Mouse (Mus musculus): ENCODE data around the gene Igfn1. TPM values are rescaled to one million over a fixed set of nuclear protein-coding genes. Genes with fewer than 3 reads are reported as not detected.

The Igfn1 gene
- polyA plus RNA-seq, 1 experiment: not detected

DNA sequence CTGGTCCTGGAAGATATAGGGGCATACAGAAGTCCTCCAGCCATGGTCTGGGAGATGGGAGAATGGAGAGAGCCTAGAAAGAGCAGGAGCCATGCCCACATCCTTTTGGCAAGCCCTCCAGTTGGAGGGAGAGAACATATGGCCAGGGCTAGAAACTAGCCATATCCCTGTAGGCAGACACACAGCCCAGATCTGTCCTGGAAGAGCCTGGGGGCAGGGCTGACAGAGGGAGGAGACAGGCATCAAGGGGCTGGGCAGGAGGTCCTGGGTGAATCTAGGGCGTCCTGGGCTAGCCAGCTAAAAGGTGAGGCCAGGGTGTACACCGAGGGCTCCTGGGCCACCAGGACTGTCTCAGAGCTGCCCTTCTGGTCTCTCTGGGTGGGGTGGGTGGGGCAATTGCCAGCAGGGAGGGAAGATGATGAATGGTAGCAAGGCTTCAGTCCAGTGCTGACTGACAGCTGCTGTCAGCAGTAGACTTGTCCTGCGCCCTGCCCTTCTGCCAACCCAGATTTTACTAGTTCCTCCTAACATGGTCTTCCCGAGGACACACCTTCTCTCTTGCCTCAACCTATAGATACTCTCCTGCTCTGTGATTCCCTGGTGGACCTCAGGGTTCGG is 81.7 kb downstream of the Igfn1 start:
- Histone ChIP-seq H3K4me1 (ENCODE audit: control insufficient read depth) (peaks cover 26% of the 10 kb centered on the region), H3K36me3 (ENCODE audit: control insufficient read depth) (no peaks in the 10 kb centered on the region), H3K27me3 (ENCODE audit: control insufficient read depth) (peaks cover 98% of the 10 kb centered on the region), H3K9me3 (ENCODE audit: control insufficient read depth, low read length) (no peaks in the 10 kb centered on the region; the same call in 1 of the 2 replicates), H3K4me3 (replicated peaks) (no peak overlapping the region)
- no peak for TF ChIP-seq GATA1 (IDR thresholded peaks at IDR 0.05; ENCODE audit: low read length)
- no peak for TF ChIP-seq TAL1 (IDR thresholded peaks at IDR 0.05; ENCODE audit: low read length)

DNA sequence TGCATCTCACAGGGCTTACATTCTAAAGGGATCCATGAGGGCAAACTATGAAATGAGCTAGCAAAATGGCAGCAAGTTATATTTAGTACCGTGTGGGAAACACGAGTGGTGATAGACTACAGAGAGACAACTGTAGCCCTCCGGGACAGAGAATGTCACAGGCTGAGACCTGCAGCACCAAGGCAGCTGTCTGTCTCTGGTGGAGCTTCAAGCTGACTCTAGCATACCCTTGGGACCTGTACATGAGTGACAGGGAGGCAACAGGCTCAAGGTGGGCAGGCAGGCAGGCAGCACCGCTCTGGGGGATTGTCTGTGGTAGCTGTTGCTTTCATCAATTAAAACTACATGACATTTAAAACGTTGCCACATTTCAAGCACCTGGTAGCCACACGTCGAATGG is 82.9 kb downstream of the Igfn1 start:
- peaks cover 99% of the 10 kb centered on the region for H3K27me3 ChIP-seq (ENCODE audit: control insufficient read depth)
- H3K36me3 ChIP-seq (ENCODE audit: control insufficient read depth): no peaks in the 10 kb centered on the region
- H3K4me1 ChIP-seq (ENCODE audit: control insufficient read depth): peaks cover 30% of the 10 kb centered on the region
- TF ChIP-seq GATA1 (IDR thresholded peaks at IDR 0.05; ENCODE audit: low read length) (no peak), TAL1 (IDR thresholded peaks at IDR 0.05; ENCODE audit: low read length) (no peak)
- H3K9me3 ChIP-seq (ENCODE audit: control insufficient read depth, low read length): peaks cover 11% of the 10 kb centered on the region
- H3K4me3 ChIP-seq (replicated peaks): no peak overlapping the region

DNA sequence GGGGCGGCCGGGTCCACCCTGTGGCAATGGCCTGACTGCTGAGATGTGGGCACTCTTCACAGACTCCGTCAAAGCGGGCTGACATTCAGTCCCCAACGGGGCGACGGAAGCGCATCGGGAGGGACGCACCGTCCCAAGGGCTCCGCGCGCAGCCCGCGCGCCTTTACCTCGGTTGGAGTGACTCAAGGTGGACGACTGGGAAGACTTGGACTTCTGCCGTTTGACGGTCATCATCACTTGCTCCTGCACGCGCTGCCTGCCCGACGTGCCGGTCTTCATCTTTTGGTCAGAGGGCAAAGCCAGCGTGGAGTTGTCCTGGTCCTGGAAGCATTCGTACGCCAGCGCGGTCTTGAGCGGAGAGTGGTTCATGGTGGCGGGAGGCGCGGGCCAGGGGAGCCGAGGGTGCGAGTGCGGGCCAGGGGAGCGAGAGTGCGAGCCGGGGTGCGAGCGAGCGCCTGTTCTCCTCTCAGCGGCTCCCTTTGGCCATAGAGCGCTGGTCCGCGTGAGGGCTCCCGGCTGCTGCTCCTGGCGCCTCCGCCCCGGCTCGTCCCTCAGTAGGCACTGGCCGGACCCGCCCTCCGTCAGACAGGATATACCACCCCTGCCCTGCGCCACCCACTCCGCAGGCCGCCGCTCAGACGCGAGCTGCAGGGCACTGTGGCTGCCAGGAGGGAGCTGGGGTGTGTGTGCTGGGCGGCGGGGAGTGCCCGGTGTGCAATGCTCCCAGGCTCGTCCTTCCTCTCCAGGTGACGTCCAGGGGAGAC is 87.3 kb downstream of the Igfn1 start, which contains the start of gene Pkp1:
Gene Pkp1, minus strand, starts transcription at position 564 of the 764 bp plus-strand sequence.
- Histone ChIP-seq H3K36me3 (ENCODE audit: control insufficient read depth) (no peaks in the 10 kb centered on the region), H3K9me3 (ENCODE audit: control insufficient read depth, low read length) (peaks cover 11% of the 10 kb centered on the region), H3K27me3 (ENCODE audit: control insufficient read depth) (peaks cover 99% of the 10 kb centered on the region), H3K4me3 (replicated peaks) (no peak within 1 kb of the TSS), H3K4me1 (ENCODE audit: control insufficient read depth) (peaks cover 6% of the 10 kb centered on the region)
- TF ChIP-seq GATA1 (IDR thresholded peaks at IDR 0.05; ENCODE audit: low read length): no peak
- no peak for TF ChIP-seq TAL1 (IDR thresholded peaks at IDR 0.05; ENCODE audit: low read length)

DNA sequence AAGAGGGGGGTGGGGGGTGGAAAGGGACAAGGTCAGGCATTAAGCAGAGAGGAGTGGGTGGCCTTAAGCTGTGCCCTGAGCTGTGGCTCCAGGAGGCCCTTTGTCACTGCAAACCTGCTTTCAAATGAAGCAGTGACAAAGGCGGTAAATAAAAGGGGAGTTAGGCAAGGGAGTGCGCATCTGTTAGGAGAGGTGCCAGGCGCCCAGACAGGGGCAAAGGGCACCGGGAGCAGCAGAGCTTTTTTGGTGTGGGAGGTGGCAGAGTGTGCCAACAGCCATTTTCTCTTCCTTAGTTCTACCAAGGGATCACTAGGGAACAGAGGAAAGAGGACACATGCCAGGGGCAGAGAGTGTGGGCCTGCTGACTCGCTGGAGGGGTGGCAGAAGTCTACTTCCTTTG is 88.9 kb downstream of the Igfn1 start:
- Histone ChIP-seq H3K9me3 (ENCODE audit: control insufficient read depth, low read length) (peaks cover 11% of the 10 kb centered on the region), H3K27me3 (ENCODE audit: control insufficient read depth) (peaks cover 98% of the 10 kb centered on the region), H3K4me3 (replicated peaks) (no peak overlapping the region), H3K4me1 (ENCODE audit: control insufficient read depth) (peaks cover 6% of the 10 kb centered on the region), H3K36me3 (ENCODE audit: control insufficient read depth) (no peaks in the 10 kb centered on the region)
- TF ChIP-seq GATA1 (IDR thresholded peaks at IDR 0.05; ENCODE audit: low read length) (no peak), TAL1 (IDR thresholded peaks at IDR 0.05; ENCODE audit: low read length) (no peak)

DNA sequence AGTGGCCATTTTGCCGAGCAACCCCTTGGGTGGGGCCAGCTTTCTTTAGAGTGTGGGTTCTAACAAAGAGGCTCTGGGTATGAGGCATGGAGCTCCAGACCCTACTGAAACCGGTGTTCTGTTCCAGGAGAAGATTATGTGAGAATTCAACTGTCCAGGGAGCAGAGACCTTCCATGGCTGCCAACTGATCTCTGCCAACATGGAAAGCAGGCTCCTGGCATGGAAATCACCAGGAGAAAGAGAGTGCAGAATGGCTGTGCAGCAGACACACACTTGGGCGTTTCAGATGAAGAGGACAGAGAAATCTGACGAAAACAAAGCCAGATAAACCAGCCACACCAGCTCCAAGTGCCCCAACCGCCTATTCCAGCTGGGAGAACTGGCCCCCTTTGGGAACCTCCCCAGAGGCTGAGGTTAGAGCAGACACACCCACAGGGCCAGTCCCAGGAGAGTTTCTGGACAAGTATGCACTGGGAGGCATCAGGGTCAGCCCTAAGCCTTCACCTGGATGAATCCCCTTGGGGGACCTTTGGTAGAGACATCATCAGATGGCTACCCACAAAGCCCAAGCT is 89.6 kb downstream of the Igfn1 start:
- peaks cover 98% of the 10 kb centered on the region for H3K27me3 ChIP-seq (ENCODE audit: control insufficient read depth)
- H3K9me3 ChIP-seq (ENCODE audit: control insufficient read depth, low read length): peaks cover 11% of the 10 kb centered on the region
- TF ChIP-seq GATA1 (IDR thresholded peaks at IDR 0.05; ENCODE audit: low read length) (no peak), TAL1 (IDR thresholded peaks at IDR 0.05; ENCODE audit: low read length) (no peak)
- no peaks in the 10 kb centered on the region for H3K36me3 ChIP-seq (ENCODE audit: control insufficient read depth)
- peaks cover 6% of the 10 kb centered on the region for H3K4me1 ChIP-seq (ENCODE audit: control insufficient read depth)
- H3K4me3 ChIP-seq (replicated peaks): no peak overlapping the region

DNA sequence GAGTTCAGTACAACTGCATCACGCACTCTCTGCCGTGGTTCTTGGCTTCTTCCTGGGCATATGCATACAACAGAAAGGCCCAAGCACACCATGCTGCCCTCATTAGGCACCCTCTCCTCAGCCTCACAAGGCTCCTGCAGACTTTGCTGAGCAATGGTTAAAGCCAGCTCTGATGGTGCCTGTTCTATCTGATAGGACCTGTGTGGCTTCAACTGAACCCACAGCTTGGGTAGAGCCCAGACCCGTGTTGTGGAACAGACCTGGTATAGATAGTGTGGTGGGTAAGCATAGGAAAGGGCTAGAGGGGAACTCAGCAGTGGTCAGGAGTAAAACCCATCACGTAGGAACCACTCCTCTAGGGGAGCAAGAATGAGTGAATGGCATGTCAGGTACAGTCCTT is 92.5 kb downstream of the Igfn1 start:
- peaks cover 2% of the 10 kb centered on the region for H3K4me1 ChIP-seq (ENCODE audit: control insufficient read depth)
- H3K9me3 ChIP-seq (ENCODE audit: control insufficient read depth, low read length): peaks cover 3% of the 10 kb centered on the region
- H3K4me3 ChIP-seq (replicated peaks): no peak overlapping the region
- no peak for TF ChIP-seq TAL1 (IDR thresholded peaks at IDR 0.05; ENCODE audit: low read length)
- TF ChIP-seq GATA1 (IDR thresholded peaks at IDR 0.05; ENCODE audit: low read length): no peak
- H3K27me3 ChIP-seq (ENCODE audit: control insufficient read depth): peaks cover 98% of the 10 kb centered on the region
- no peaks in the 10 kb centered on the region for H3K36me3 ChIP-seq (ENCODE audit: control insufficient read depth)

DNA sequence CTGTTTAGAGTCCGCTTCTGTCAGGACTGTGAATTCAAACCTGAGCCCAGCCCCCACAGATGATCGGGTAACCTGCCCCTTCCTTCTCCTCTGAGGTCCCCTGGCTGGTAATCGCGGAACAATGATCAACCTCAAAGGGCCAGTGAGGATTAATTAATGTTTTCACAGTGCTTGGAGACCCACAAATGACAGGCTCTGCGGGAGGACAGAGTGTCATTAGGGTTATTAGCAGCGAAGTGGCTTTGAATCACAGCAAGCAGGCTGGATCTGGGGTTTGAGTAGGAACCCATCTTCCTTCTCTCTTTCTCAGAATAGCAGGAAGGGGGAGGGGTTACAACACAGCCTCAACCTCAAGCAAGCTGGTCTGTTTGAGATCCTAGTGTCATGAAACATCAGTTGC is 96.8 kb downstream of the Igfn1 start:
- Histone ChIP-seq H3K27me3 (ENCODE audit: control insufficient read depth) (peaks cover 84% of the 10 kb centered on the region), H3K9me3 (ENCODE audit: control insufficient read depth, low read length) (no peaks in the 10 kb centered on the region), H3K4me1 (ENCODE audit: control insufficient read depth) (peaks cover 2% of the 10 kb centered on the region; the same call in 1 of the 2 replicates), H3K36me3 (ENCODE audit: control insufficient read depth) (no peaks in the 10 kb centered on the region), H3K4me3 (replicated peaks) (no peak overlapping the region)
- TF ChIP-seq TAL1 (IDR thresholded peaks at IDR 0.05; ENCODE audit: low read length): no peak
- no peak for TF ChIP-seq GATA1 (IDR thresholded peaks at IDR 0.05; ENCODE audit: low read length)

DNA sequence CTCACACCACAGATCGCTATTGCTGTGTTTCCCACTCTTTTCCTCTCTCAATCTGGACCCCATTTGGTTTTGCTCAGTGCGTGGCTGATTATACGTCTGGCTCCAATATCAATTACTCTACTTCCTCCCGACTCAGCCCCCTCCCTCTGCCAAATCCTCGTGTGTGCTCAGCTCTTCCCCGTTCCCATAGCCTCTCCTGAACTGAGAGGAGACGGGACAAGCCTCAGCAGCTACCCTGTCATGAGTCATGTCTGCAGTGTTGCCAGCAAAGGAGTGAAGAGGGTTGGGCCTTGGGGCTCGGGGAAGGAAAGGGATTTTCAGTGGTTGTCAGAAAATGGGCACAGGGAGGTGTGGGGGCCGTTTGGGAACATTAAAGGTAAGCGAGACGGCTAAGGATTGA is 99.4 kb downstream of the Igfn1 start:
- no peaks in the 10 kb centered on the region for H3K36me3 ChIP-seq (ENCODE audit: control insufficient read depth)

More for the DNA sequence above, 99.4 kb downstream of the Igfn1 start:
- TF ChIP-seq TAL1 (IDR thresholded peaks at IDR 0.05; ENCODE audit: low read length): no peak
- TF ChIP-seq GATA1 (IDR thresholded peaks at IDR 0.05; ENCODE audit: low read length): no peak
- no peaks in the 10 kb centered on the region for H3K4me1 ChIP-seq (ENCODE audit: control insufficient read depth)
- H3K9me3 ChIP-seq (ENCODE audit: control insufficient read depth, low read length): no peaks in the 10 kb centered on the region
- peaks cover 74% of the 10 kb centered on the region for H3K27me3 ChIP-seq (ENCODE audit: control insufficient read depth)
- H3K4me3 ChIP-seq (replicated peaks): no peak overlapping the region

Other genes with a start within 250 kb of the Igfn1 start
- 11.2 and 11.3 TPM in 2 replicates for gene Phlda3, start 240.2 kb downstream of the Igfn1 start, polyA plus RNA-seq (2012)
- 0.07 TPM in 1 of 2 replicates, not detected in the other for gene Tnni1, start 226.9 kb downstream of the Igfn1 start, polyA plus RNA-seq (2012)
- 0.01 TPM in 1 of 2 replicates, not detected in the other for gene Lad1, start 187.7 kb downstream of the Igfn1 start, polyA plus RNA-seq (2012)
- gene Tnnt2, start 170.0 kb downstream of the Igfn1 start, polyA plus RNA-seq (2012): 0.01 TPM in 1 of 2 replicates, not detected in the other
- not detected in 2 replicates for gene Pkp1, start 87.1 kb downstream of the Igfn1 start, polyA plus RNA-seq (2012)
- gene Tmem9, start 1.8 kb upstream of the Igfn1 start, polyA plus RNA-seq (2012): 8.2 and 10.2 TPM in 2 replicates
- gene Ascl5, start 44.5 kb upstream of the Igfn1 start, polyA plus RNA-seq (2012): 0.07 TPM in 1 of 2 replicates, not detected in the other
- not detected in 2 replicates for gene Cacna1s, start 46.4 kb upstream of the Igfn1 start, polyA plus RNA-seq (2012)
- gene Kif21b, start 125.0 kb upstream of the Igfn1 start, polyA plus RNA-seq (2012): 0.03 and 0.15 TPM in 2 replicates
- not detected in 2 replicates for gene Mroh3, start 206.5 kb upstream of the Igfn1 start, polyA plus RNA-seq (2012)
- gene Inava, start 227.9 kb upstream of the Igfn1 start, polyA plus RNA-seq (2012): not detected in 2 replicates

Measured in erythroblast, embryonic 14.5 days (primary cell).